In genomic region chr19:37238651-37239050, GRCm38 (mm10) we compare ENCODE assay signal across 9 mouse cellular contexts. TPM values are rescaled to one million over a fixed set of nuclear protein-coding genes. Genes with fewer than 3 reads are reported as not detected.
DNase-seq lines count a peak whose midpoint lies in the region; ATAC-seq and TF ChIP-seq lines count a peak whose summit lies in the region.
"Had no signal": no experiment of that assay in that cellular context is flagged by ENCODE, and none has a peak within 500 bp of the region (broad histone marks: within the 10 kb centered on the region; RNA-seq: fewer than 3 reads in every experiment).

No protein-coding gene starts in this region.

- H3K27me3 ChIP-seq in lung, embryonic 14.5 days (ENCODE audit: insufficient read depth, low read length) = peaks cover 19% of the 10 kb centered on the region
- peaks cover 27% of the 10 kb centered on the region for H3K27me3 ChIP-seq in liver, embryonic 12.5 days (replicated peaks)
- H3K27me3 ChIP-seq in neural tube, embryonic 15.5 days (replicated peaks) = peaks cover 12% of the 10 kb centered on the region; the same call in 1 of the 2 replicates

- H3K4me1 ChIP-seq in lung, embryonic 14.5 days (ENCODE audit: insufficient read depth) = no peaks in the 10 kb centered on the region; the same call in 1 of the 2 replicates
- H3K4me1 ChIP-seq in liver, embryonic 12.5 days = peaks cover 79% of the 10 kb centered on the region
- H3K4me1 ChIP-seq in neural tube, embryonic 15.5 days = peaks cover 16% of the 10 kb centered on the region

- no peaks in the 10 kb centered on the region for H3K9me3 ChIP-seq in lung, embryonic 14.5 days (ENCODE audit: low read depth, low read length)
- H3K9me3 ChIP-seq in liver, embryonic 12.5 days (replicated peaks) = no peaks in the 10 kb centered on the region
- H3K9me3 ChIP-seq in neural tube, embryonic 15.5 days (replicated peaks) = no peaks in the 10 kb centered on the region
- H3K9me3 ChIP-seq: limb, embryonic 15.5 days had no signal

- 21% methylated on average over 7 of the region's 7 CpGs for WGBS in lung, embryonic 14.5 days
- 24% methylated on average over 7 of the region's 7 CpGs for WGBS in liver, embryonic 12.5 days (ENCODE audit: insufficient replicate concordance)
- WGBS in neural tube, embryonic 15.5 days = 19% methylated on average over 7 of the region's 7 CpGs

- H3K27ac ChIP-seq in lung, embryonic 14.5 days (ENCODE audit: low read depth) = no peak overlapping the region
- H3K27ac ChIP-seq in liver, embryonic 12.5 days = peak overlapping the region; percentile 99
- H3K27ac ChIP-seq in neural tube, embryonic 15.5 days (replicated peaks) = no peak overlapping the region
- H3K27ac ChIP-seq: limb, embryonic 15.5 days had no signal

- no peak overlapping the region for H3K9ac ChIP-seq in lung, embryonic 14.5 days
- H3K9ac ChIP-seq in liver, embryonic 12.5 days = peak overlapping the region; percentile 84
- H3K9ac ChIP-seq in neural tube, embryonic 15.5 days (replicated peaks) = no peak overlapping the region
- H3K9ac ChIP-seq: limb, embryonic 15.5 days had no signal

- no peak for TF ChIP-seq CTCF in lung, embryonic 14.5 days (IDR thresholded peaks at IDR 0.05; ENCODE audit: low read depth)

- ATAC-seq in lung, embryonic 14.5 days (ENCODE audit: insufficient read depth) = no peak
- ATAC-seq in liver, embryonic 12.5 days = peak; percentile 13
- peak; percentile 14; the same call in 1 of the 2 replicates for ATAC-seq in neural tube, embryonic 15.5 days (ENCODE audit: low FRiP score)
- no peak for ATAC-seq in activated CD4-positive, CD25-positive, alpha-beta regulatory T cell, adult 4 months

- no peaks in the 10 kb centered on the region for H3K36me3 ChIP-seq in lung, embryonic 14.5 days (ENCODE audit: insufficient read depth)
- H3K36me3 ChIP-seq in liver, embryonic 12.5 days = no peaks in the 10 kb centered on the region
- no peaks in the 10 kb centered on the region for H3K36me3 ChIP-seq in neural tube, embryonic 15.5 days
- H3K36me3 ChIP-seq: limb, embryonic 15.5 days had no signal

- DNase-seq in adrenal gland, postnatal 14 days = peak; percentile 31
- DNase-seq in adrenal gland, adult 8-10 months = no peak
- peak; percentile 23 for DNase-seq in lung, embryonic 14.5 days
- no peak for DNase-seq in lung, postnatal 4 days
- no peak for DNase-seq in adrenal gland, postnatal 4 days (ENCODE audit: low spot score in 2 of 2)

- H3K4me3 ChIP-seq in lung, embryonic 14.5 days (ENCODE audit: low read depth, low read length) = no peak overlapping the region
- peak overlapping the region; percentile 47 for H3K4me3 ChIP-seq in liver, embryonic 12.5 days
- no peak overlapping the region for H3K4me3 ChIP-seq in neural tube, embryonic 15.5 days (replicated peaks)
- H3K4me3 ChIP-seq: limb, embryonic 15.5 days had no signal

- peak overlapping the region; percentile 12; the same call in 1 of the 2 replicates for H3K4me2 ChIP-seq in lung, embryonic 14.5 days
- H3K4me2 ChIP-seq in liver, embryonic 12.5 days = peak overlapping the region; percentile 86
- H3K4me2 ChIP-seq in neural tube, embryonic 15.5 days = no peak overlapping the region
- H3K4me2 ChIP-seq: limb, embryonic 15.5 days had no signal

RNA-seq across cellular contexts. Expression of gene Cpeb3, which starts 30.2 kb away (rescaled TPM):
- 15.4 and 19.3 TPM in 2 replicates for total RNA-seq in adrenal gland, postnatal 14 days (2021)
- 10 to 100 TPM; 20.4 to 29.9 (median 26.0) TPM for total RNA-seq in adrenal gland, adult 8-10 months (2022)
- 0.63 and 0.95 TPM in 2 replicates for polyA plus RNA-seq in lung, embryonic 14.5 days (2014; fragmentation: Nextera tagmentation; extraction: Ambion mirVana)
- 2.6 and 3.2 TPM in 2 replicates for polyA plus RNA-seq in liver, embryonic 12.5 days (2016; fragmentation: Nextera tagmentation; extraction: Ambion mirVana)
- 11.0 and 12.0 TPM in 2 replicates for polyA plus RNA-seq in neural tube, embryonic 15.5 days (2015; fragmentation: Nextera tagmentation; extraction: Ambion mirVana)
- polyA plus RNA-seq in activated CD4-positive, CD25-positive, alpha-beta regulatory T cell, adult 4 months (2017; shearing (Covaris generic)) = under 1 TPM in 1 of 2 experiments, not detected in 1; 0.09 TPM
- total RNA-seq in adrenal gland, postnatal 4 days (2021) = 10 to 100 TPM; 20.4 to 20.6 TPM

RNA-seq across cellular contexts. Expression of gene March5, which starts 31.3 kb away (rescaled TPM):
- 143 TPM in 2 replicates for total RNA-seq in adrenal gland, postnatal 14 days (2021)
- total RNA-seq in adrenal gland, adult 8-10 months (2022) = 100 to 1,000 TPM in 1 of 4 experiments, 10 to 100 TPM in 3; 78.1 to 100 (median 96.2) TPM
- polyA plus RNA-seq in lung, embryonic 14.5 days (2014; fragmentation: Nextera tagmentation; extraction: Ambion mirVana) = 113 and 114 TPM in 2 replicates
- polyA plus RNA-seq in liver, embryonic 12.5 days (2016; fragmentation: Nextera tagmentation; extraction: Ambion mirVana) = 159 and 164 TPM in 2 replicates
- 98.7 and 104 TPM in 2 replicates for polyA plus RNA-seq in neural tube, embryonic 15.5 days (2015; fragmentation: Nextera tagmentation; extraction: Ambion mirVana)
- 10 to 100 TPM; 12.4 to 12.7 TPM for polyA plus RNA-seq in activated CD4-positive, CD25-positive, alpha-beta regulatory T cell, adult 4 months (2017; shearing (Covaris generic))
- 10 to 100 TPM; 90.3 to 91.3 TPM for total RNA-seq in adrenal gland, postnatal 4 days (2021)

Comparison
In these comparisons a context has a peak if more than half of its experiments do, and no peak if none do; other contexts are left out.
1. DNase-seq: peak in adrenal gland, postnatal 14 days (single experiment) and lung, embryonic 14.5 days (single experiment); none in adrenal gland, adult 8-10 months (single experiment), lung, postnatal 4 days (0 of 2) and adrenal gland, postnatal 4 days (0 of 2).
2. ATAC-seq: peak in liver, embryonic 12.5 days (single experiment) and neural tube, embryonic 15.5 days (single experiment); none in lung, embryonic 14.5 days (single experiment) and activated CD4-positive, CD25-positive, alpha-beta regulatory T cell, adult 4 months (single experiment).